Mouse (Mus musculus) brain, embryonic 14.5 days (tissue): ENCODE data around the gene Stox2.

ENCODE experiments used
- CTCF ChIP-seq: fragments of 200-500 bp; IDR thresholded peaks from 2 replicates; pipeline ENCODE4 v1.5.1; 2012; ENCODE audit warnings: inconsistent platforms, mild to moderate bottlenecking, moderate library complexity, borderline replicate concordance; ENCODE audit not compliant: insufficient read depth, insufficient read length; ENCODE audit errors: extremely low read depth
- POLR2A ChIP-seq: fragments of 200-500 bp; IDR thresholded peaks from 2 replicates; pipeline ENCODE4 v1.6.1; 2012; ENCODE audit warnings: mild to moderate bottlenecking, inconsistent platforms, borderline replicate concordance; ENCODE audit not compliant: poor library complexity, insufficient read depth, insufficient read length, severe bottlenecking; ENCODE audit errors: extremely low read depth

DNA sequence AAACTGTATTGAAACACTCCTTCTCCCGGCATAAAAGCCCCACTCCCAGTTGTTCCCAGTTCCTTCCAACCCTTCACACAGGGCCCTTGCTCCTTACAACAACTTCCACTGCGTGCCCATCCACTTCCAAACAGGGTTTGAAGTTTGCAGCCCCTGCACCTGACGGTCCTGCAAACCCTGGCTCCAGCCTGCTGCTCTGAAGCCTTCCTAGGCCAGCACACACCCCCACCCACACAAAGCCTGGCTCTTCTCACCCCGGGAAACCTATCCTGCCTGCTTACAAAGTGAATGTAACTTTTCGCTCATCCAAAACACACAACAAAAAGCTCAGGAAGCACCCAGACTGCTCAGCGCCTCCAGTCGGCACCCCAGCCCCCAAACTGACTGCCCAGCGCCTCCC, 37.1 kb downstream of the Stox2 start:
- TF ChIP-seq CTCF: no peak
- TF ChIP-seq POLR2A: no peak
